13 mouse cellular contexts compared by ENCODE assay signal in genomic region chr4:142154246-142154645, GRCm38 (mm10).
A peak's percentile ranks its signal among the peaks of the same experiment; 100 is the strongest.
DNase-seq lines count a peak whose midpoint lies in the region; ATAC-seq lines count a peak whose summit lies in the region.
"Had no signal": no experiment of that assay in that cellular context is flagged by ENCODE, and none has a peak within 500 bp of the region (broad histone marks: within the 10 kb centered on the region; RNA-seq: fewer than 3 reads in every experiment).

No protein-coding gene starts in this region.

- H3K27ac ChIP-seq in heart, embryonic 10.5 days, result peak overlapping the region; percentile 67; the same call in 1 of the 2 replicates
- H3K27ac ChIP-seq in kidney, embryonic 16.5 days (ENCODE audit: low read length), result no peak overlapping the region
- H3K27ac ChIP-seq: embryonic facial prominence, embryonic 15.5 days; gastrocnemius, adult 2 months; hindbrain, embryonic 15.5 days; layer of hippocampus, adult 2 months had no signal

- no peak for DNase-seq in heart, embryonic 10.5 days (ENCODE audit: low spot score)
- DNase-seq in heart, adult 11 months, result no peak
- DNase-seq in kidney, postnatal 36 days, result no peak
- DNase-seq in adrenal gland, adult 2 months, result peak; percentile 53
- peak; percentile 57 to 61 for DNase-seq in adrenal gland, postnatal 36 days
- no peak for DNase-seq in thymus, postnatal 0 days (ENCODE audit: low spot score)

- peaks cover 33% of the 10 kb centered on the region for H3K36me3 ChIP-seq in heart, embryonic 10.5 days
- H3K36me3 ChIP-seq in kidney, embryonic 16.5 days (ENCODE audit: insufficient read depth, low read length), result peaks cover 12% of the 10 kb centered on the region
- H3K36me3 ChIP-seq: hindbrain, embryonic 15.5 days; midbrain, embryonic 15.5 days had no signal

- 0 out of 2 replicates have a peak, but pooled peaks have one; percentile 6 for ATAC-seq in kidney, embryonic 16.5 days (ENCODE audit: low FRiP score, low TSS enrichment)

- 67% methylated on average over 11 of the region's 11 CpGs for WGBS in heart, embryonic 10.5 days
- WGBS in kidney, embryonic 16.5 days, result 73% methylated on average over 11 of the region's 11 CpGs

- no peak overlapping the region for H3K4me3 ChIP-seq in heart, embryonic 10.5 days
- no peak overlapping the region for H3K4me3 ChIP-seq in kidney, embryonic 16.5 days (ENCODE audit: low read length)
- H3K4me3 ChIP-seq: embryonic facial prominence, embryonic 15.5 days; gastrocnemius, adult 2 months; hindbrain, embryonic 15.5 days; layer of hippocampus, adult 2 months; midbrain, embryonic 15.5 days had no signal

- H3K4me1 ChIP-seq in heart, embryonic 10.5 days, result peaks cover 35% of the 10 kb centered on the region
- 0 out of 2 replicates have a peak, but pooled peaks cover 3% of the 10 kb centered on the region for H3K4me1 ChIP-seq in kidney, embryonic 16.5 days (ENCODE audit: insufficient read depth, low read length)

- no peaks in the 10 kb centered on the region for H3K27me3 ChIP-seq in heart, embryonic 10.5 days (ENCODE audit: insufficient read depth, poor library complexity, severe bottlenecking)
- no peaks in the 10 kb centered on the region for H3K27me3 ChIP-seq in kidney, embryonic 16.5 days (ENCODE audit: insufficient read depth, low read length)
- H3K27me3 ChIP-seq: CH12.LX; embryonic facial prominence, embryonic 15.5 days; hindbrain, embryonic 15.5 days; midbrain, embryonic 15.5 days had no signal

- H3K9ac ChIP-seq in kidney, embryonic 16.5 days (replicated peaks; ENCODE audit: low read length), result no peak overlapping the region
- H3K9ac ChIP-seq: embryonic facial prominence, embryonic 15.5 days; hindbrain, embryonic 15.5 days; midbrain, embryonic 15.5 days had no signal

- H3K9me3 ChIP-seq in heart, embryonic 10.5 days, result no peaks in the 10 kb centered on the region
- no peaks in the 10 kb centered on the region for H3K9me3 ChIP-seq in kidney, embryonic 16.5 days (ENCODE audit: low read length)
- H3K9me3 ChIP-seq: embryonic facial prominence, embryonic 15.5 days; hindbrain, embryonic 15.5 days; midbrain, embryonic 15.5 days had no signal

- no peak overlapping the region for H3K4me2 ChIP-seq in kidney, embryonic 16.5 days (replicated peaks; ENCODE audit: low read depth, low read length)
- H3K4me2 ChIP-seq: embryonic facial prominence, embryonic 15.5 days; hindbrain, embryonic 15.5 days; midbrain, embryonic 15.5 days had no signal

Comparison
In these comparisons a context has a peak if more than half of its experiments do, and no peak if none do; other contexts are left out.
1. DNase-seq: peak in adrenal gland, adult 2 months (single experiment) and adrenal gland, postnatal 36 days (2 of 2); none in heart, embryonic 10.5 days (single experiment), heart, adult 11 months (single experiment), kidney, postnatal 36 days (0 of 2) and thymus, postnatal 0 days (single experiment).